Mouse (Mus musculus): ENCODE measurements around the gene Ly86.

Gene Ly86

GRCm38 (mm10) chr13:37457007-37457827, 112.2 kb downstream of the Ly86 start:
- in situ Hi-C loops (cut with MboI, MseI): no loop called here

GRCm38 (mm10) chr13:37458557-37458956, 113.5 kb downstream of the Ly86 start:
- in situ Hi-C loops (cut with MboI, MseI): no loop called here

- in situ Hi-C loops (cut with MboI, MseI): no loop called here
These were observed 114.0 kb downstream of the Ly86 start for GRCm38 (mm10) chr13:37459022-37459421.

GRCm38 (mm10) chr13:37459957-37460930, 115.2 kb downstream of the Ly86 start:
- in situ Hi-C loops (cut with MboI, MseI): no loop called here

GRCm38 (mm10) chr13:37462049-37462702, 117.2 kb downstream of the Ly86 start:
- in situ Hi-C loops (cut with MboI, MseI): no loop called here

- in situ Hi-C loops (cut with MboI, MseI): no loop called here
These were observed 120.7 kb downstream of the Ly86 start for GRCm38 (mm10) chr13:37465710-37466109.

GRCm38 (mm10) chr13:37467795-37468194, 122.8 kb downstream of the Ly86 start:
- in situ Hi-C loops (cut with MboI, MseI): no loop called here
